Mouse (Mus musculus) left cerebral cortex, adult 8-10 months (tissue): ENCODE data around the gene Sik3. TPM values are rescaled to one million over a fixed set of nuclear protein-coding genes. Genes with fewer than 3 reads are reported as not detected.

ENCODE experiments used
- DNase-seq, 2 experiments: peaks; one replicate each; pipeline ENCODE4 v3.0.0; 2022; ENCODE audit warnings: low spot score in 2 of 2
- total RNA-seq, 4 experiments: library from RNA; stranded (reverse); gene quantifications; 2 replicates each; pipeline ENCODE4 v1.2.4; 2022

Sik3 gene
- total RNA-seq, 4 experiments from 2014 or later = 128 to 145 (median 136) TPM

DNA sequence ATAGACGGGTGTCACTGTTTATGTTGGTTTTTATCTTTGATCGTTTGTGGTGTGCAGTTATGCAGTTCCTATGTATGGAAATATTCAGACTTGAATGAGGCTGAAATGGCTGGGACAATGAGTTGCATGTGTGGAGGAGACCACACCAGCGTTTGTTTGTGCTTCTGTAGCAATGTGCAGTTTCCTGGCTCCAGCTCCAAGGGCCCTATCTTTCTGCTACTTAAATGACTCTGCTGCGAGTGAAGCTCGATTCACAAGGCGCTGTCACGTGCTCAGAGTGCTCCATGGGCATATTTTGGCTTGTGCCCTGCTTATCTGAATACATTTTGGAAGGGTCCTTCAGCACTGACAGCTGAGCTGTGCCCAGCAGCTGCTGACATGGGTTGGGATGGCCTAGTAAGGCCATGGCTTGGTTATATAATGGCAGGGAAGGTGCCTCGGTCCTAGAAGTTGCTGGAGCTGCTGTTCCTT, 2.5 kb downstream of the Sik3 start:
- DNase-seq = peak in 1 of 2 experiments; percentile 64

- no peak for DNase-seq
Observed at GRCm38 (mm10) chr9:46015831-46016230, 3.2 kb downstream of the Sik3 start.

DNA sequence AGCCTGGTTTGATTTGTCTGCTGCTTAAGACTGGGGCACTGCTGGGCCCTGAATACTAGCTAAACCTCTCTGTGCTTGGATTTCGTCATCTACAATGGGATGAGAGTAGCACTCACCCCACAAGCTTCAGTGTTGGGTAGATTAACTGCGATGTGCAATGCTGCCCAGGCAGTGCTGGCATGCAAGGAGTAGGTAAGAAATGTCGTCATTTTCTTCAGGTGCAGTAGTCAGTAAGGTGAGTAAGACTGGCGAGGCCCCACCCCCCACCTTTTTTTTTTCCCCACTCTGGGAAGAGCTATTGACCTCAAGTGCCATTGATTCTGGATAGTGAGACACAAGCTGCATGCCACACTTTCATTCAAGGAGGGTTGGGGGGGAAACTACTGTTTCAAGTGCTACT, 3.8 kb downstream of the Sik3 start:
- DNase-seq = no peak

DNA sequence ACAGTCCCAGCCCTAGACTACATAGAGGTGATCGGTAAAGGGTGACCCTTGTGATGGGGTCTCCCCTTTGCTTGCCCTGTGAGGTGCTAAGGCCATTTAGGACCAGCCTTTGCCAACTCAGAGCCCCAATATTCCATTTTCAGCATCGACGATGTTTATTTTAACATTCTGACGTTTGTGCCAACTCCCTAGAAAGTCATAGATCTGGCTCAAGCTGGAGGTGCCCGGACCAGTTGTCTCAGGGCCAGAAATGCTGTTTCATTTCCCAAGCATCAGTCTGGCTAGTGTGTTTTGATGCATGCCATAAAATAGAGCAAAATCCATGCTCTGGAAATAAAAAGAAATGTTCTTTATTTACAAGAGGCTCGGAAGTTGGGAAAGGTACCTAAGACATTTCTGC, 5.7 kb downstream of the Sik3 start:
- no peak for DNase-seq

DNA sequence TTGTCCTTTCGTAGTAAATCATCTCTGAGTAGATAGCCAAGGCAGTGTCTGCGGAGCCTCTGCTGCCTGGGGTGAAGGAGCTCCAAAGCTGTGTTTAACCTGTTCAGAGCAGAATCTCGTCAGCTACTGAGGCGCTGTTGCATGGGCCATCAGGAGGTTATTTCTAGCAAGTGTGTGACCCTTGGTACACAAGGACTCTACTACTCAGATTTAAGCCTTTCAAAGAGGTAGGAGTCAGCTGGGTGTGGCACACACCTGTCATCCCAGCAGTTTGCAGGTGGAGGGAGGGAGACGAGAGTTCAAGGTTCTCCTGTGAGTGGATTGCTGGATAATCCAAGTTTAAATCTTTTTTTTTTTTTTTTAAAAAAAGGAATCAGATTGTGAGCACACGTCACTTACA, 7.4 kb downstream of the Sik3 start:
- DNase-seq = no peak

- no peak for DNase-seq
Observed at GRCm38 (mm10) chr9:46023591-46023990, 11.0 kb downstream of the Sik3 start.

DNA sequence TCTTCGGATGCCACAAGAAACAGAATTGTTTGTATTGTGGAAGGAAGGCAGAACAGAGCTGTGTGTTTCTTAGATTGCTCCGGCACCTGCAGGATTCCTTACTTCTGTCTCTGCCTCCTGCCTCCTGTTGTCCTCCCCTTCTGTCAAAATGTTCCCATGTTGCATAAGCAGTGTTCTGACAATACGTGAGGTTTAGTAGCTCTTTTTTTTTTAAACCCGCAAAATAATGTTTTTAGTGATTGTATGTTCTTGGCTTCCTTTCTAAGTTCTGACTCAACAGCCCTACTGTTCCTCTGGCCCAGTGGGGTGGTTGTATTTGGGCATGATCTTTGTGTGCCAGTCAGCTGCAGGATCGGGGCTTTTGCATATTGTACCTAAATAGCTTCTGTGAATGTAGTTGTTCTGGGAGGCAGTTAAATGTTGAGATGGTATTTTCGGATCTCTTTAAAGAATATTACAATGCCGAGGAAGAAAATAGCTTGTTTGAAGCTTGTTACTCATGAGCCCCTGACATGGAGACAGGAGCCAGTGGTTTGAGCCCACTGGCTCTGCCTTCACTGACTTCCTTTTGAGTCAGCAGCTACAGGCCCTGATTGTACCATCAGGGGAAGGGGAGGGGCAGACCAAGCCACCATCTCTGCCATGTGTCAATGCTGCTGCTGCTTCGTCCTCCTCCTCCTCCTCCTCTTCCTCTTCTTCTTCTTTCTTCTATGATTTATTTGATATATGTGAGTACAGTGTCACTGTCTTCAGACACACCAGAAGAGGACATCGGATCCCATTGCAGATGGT, 13.6 kb downstream of the Sik3 start:
- DNase-seq = no peak

DNA sequence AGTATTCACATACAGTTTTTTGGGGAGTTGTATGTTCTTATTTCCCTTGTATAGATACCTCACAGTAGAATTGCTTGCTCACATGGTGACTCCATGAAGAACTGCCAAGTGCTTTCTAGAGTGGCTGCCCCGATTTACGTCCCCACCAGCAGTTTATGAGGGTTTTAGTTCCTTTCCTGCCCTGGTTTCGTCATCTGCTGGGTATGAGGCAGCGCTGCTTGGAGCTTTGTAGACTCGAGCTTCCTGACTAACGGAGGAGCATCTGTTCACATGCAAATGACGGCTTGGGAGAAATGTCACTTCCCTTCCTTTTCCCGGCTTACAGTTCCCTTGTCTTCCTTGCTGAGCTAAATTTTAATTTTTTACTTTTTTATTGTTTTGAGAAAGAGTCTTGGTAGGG, 15.4 kb downstream of the Sik3 start:
- no peak for DNase-seq

GRCm38 (mm10) chr9:46029534-46029933, 16.9 kb downstream of the Sik3 start:
- no peak for DNase-seq

GRCm38 (mm10) chr9:46030184-46030583, 17.6 kb downstream of the Sik3 start:
- no peak for DNase-seq

GRCm38 (mm10) chr9:46030968-46031367, 18.3 kb downstream of the Sik3 start:
- DNase-seq = no peak

DNA sequence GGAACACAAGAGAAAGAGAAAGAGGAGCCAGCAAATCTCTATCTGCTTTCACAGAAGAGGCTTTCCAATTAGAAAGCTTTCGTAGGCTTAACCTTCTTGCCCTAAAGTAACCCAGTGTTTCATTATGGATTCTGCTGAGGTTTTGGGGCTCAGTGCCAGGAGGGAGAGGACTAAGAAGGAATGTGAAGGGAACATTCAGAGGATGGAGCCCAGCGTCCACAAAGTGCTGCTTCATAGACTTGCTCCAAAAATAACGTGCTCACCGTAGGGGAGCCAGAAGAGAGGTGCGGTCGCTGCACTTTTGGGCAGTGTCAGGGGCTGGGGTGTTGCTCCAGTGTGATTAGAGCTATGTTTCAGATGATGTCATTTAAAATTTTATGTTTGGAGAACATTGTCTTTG, 19.6 kb downstream of the Sik3 start:
- DNase-seq = peak in 1 of 2 experiments; percentile 37

GRCm38 (mm10) chr9:46033058-46033457, 20.4 kb downstream of the Sik3 start:
- no peak for DNase-seq

- no peak for DNase-seq
Observed at GRCm38 (mm10) chr9:46033862-46034261, 21.2 kb downstream of the Sik3 start.

- DNase-seq = no peak
Observed at GRCm38 (mm10) chr9:46035290-46035871, 22.8 kb downstream of the Sik3 start.

DNA sequence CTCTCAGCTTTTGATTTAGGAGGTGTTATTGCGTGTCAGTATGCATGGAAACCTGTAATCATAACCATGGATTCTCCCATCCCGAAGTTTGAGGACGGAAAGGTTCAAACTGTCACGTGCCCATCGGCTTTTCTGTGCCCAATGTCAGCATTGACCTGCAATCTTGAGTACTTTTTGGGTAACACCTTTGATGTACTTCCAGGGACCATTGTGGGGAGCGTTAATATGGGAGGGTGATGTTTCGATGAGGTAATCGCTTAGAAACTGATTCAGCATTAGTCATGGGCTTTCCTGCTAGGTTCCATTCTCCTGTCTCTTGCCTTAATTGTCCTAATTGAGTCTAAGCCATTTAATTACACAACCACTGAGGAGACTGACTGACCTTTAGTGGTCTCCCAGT, 24.3 kb downstream of the Sik3 start:
- DNase-seq = no peak

DNA sequence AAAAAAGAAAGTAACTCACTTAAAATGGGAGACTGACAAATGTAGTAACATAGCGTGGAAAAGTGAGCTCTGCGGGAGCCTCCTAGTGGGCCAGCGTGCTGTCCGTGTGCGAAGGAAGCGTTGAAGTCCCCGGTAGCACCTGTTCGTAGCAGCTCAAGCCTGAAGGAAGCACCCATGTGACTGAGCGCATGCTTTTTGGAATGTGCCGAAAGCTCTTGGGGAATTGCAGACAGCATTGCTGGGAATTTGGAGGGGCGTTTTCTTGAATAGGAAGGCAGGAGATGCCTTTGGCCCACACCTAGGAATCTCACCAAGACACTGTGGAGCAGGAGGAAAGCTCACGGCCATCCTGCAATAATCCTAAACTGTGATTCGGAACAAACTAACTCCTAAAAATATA, 26.2 kb downstream of the Sik3 start:
- no peak for DNase-seq

DNA sequence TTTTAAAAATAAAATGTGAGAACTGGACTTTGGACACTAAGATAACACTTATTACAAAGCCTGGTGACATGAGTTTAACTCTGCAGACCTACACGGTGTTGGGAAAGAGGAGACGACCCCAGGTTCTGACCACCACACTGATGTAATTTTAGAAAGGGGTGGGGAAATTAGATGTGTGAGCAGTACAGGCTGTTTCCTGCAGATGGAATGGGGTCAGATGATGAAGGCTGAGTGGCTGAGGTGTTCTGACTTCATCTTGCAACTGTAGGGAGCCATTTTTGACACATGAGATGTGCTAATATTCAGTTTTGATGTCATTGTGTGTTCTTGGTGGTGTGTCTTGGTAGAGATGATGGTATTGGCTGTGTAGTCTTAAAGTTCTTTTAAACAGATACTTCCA, 28.6 kb downstream of the Sik3 start:
- DNase-seq = no peak

DNA sequence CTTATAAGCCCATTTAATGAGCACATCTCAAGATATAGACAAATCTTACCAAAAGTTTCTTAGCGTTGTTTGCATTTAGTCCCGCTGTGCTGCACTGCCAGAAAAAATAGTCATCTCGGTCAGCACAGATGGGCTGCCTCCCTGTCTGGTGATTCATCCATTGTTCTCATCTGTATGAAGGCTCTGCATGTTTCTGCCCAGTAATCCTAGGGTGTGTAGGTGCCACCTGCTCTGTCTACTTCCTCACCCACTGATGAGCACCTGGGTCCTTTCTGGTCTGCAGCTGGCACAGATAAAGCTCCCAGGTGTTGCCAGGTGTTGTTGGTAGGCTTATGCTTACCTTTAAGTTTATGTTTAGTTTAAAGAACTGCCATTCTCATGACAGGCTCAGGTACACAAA, 29.8 kb downstream of the Sik3 start:
- DNase-seq = peak in 1 of 2 experiments; percentile 56

GRCm38 (mm10) chr9:46043626-46044025, 31.0 kb downstream of the Sik3 start:
- no peak for DNase-seq

DNA sequence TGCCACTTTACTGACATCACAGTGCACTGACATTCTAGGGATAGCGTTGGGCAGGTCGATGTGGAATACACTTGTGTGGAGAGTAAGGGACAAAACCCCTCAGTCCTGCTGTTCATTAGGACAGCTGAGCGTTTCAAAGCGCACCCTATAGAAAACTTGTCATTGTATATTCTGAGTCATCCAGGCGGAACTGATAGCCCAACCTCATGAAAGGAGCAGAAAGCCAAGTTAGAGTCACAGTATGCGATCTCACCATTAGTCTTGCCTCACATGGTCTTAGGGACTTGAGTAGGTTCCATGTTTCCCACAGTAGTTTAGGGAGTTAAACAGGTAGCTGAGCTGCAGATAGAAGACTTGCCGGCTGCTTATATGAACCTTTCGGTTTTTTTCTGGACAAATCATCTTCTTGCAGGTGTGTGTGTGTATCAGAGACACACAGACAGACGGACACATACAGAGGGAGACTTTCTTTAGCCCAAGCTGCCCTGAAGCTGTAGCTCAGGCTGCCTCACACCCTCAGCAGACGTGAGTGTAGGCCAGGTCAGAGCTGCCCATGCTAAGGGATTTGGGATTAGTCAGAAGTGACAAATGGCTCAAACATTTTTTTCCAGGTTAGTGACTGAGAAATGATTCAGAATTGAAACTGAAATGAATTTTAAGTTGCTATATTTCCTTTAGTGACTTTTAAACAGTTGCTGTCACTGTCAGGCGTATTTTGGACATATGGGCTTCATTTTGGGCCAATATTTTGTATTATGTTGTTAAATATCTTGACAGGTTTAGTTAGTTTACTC, 34.3 kb downstream of the Sik3 start:
- no peak for DNase-seq

DNA sequence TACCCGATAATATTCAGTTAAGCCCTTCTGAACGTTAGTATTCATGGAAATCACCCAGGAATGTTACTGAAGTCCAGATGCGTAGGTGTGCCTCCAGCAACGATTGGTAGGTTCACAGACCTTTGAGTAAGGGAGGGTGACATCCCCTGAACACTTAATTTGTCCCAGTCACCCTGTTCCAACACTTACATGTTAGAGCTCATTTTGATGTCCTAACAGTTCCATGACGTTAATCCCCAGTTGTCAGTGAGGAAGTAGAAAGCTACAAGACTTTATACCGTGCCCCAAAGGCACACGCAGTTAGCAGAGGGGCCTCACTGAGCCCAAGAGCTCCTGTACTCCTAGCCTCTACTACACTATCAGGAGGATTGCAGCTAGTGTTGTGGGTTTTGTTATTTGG, 36.9 kb downstream of the Sik3 start:
- no peak for DNase-seq
